Mouse (Mus musculus) kidney, adult 11 months (tissue): ENCODE measurements around the gene Tns3.

Experiments used
- DNase-seq: peaks from one replicate; pipeline ENCODE4 v3.0.0; 2022

Gene Tns3

DNA sequence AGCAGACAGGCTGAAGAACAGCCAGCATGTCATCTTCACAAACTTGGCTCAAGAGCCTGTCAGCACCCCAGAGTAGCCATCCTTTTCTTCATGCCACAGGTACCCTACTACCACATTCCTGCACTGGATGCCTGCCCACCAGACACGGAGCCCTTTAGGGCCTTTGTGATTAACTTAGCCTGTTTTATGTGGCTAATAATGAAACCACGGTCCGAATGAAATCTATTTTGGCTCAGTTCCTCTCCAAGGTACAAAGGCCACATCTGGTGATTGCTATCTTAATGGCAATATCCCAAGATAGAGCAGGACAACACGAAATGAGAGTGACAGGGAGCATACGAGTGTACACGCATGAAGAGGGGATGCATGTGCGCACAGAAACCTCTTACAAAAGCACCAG, 53.9 kb downstream of the Tns3 start:
- peak; percentile 54 for DNase-seq

DNA sequence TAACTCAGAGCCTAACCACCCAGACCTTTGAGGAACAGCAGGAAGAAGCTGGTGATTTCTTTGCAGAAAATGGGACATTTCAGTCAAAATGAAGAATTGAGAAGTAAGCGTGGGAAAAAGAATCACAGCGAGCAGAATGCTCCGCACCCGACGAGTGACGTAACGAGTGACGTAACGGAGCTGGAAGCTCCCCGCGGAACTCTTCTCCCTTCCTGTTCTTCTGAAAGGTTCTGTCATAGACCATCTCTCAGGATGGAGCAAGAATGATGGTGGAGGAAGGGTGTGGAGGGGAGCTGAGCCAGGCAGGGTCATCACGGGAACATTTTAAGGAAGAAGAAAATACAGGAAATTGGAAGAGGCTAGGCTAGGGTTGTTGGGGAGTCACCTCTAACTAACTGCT, 54.5 kb downstream of the Tns3 start:
- no peak for DNase-seq

DNA sequence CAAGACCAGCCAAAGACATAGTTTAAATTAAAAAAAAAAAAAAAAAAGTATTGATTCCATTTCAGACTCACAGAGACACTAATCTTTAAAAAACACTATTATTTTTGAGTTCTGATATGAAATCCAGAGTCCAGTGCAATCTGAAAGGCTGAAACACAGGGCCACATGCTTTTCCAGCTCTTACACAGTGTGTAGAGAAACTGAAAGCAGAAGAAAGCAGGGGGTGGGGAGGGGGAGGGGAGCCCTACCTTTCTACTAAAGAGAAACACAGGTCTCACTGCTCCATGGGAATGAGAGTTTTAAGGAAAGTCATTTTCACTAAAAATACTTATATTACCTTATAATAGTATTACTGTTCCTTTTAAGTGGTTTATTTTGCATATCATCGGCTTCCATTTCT, 57.2 kb downstream of the Tns3 start:
- no peak for DNase-seq

DNA sequence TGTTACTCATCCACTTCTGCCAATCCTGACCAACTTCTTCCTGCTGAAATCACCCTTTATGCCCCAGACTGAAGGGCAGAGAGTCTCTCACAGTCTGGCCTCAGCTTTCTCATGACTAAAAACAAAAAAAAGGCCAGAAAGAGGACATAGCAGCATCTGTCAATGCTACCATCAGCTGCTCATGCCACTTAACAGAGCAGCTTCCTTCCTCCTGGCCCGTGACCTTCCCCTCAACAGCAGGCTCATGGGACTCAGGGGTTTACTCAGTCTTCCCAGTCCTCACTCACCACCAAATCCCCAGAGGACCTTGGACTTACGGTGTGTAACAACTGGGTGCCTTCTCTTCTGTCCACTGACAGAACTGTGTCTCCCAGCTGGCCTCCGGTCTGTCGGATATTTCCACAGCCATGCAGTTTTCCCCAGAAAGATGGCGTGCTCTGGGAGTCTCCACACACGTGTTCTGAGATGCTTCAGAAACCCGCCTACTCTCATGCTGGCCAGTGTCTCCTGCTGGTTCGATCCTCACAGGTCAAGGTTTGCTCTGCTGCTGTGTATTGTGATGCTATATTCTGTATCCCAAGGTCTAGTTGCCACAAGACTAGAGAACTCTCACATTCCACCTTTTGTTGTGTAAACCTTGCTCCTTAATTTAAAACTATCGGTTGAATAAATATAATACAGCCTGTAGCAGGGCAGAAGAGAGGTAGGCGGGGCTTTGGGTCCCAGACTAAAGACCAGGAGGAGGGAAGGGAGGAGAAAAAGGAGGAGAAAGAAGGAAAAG, 59.4 kb downstream of the Tns3 start:
- DNase-seq: no peak

DNA sequence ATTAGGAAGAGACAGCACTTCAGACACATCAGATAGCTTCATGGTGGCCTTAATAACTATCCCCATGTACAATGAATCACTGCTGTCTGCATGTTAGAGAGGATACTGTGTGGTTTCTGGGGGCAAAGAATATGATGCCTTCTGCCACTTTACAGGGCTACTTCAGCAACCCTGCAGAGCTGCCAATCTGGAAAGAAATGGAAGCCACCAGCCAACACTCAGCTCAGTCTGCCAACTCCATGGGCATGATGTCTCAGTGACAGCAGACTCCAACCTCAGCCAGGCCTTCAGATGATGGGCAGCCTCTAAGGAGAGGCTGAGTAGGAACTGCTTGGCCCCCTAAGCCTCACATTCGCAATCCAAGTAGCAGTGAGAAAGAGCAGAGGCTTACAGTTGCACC, 61.7 kb downstream of the Tns3 start:
- DNase-seq: no peak

DNA sequence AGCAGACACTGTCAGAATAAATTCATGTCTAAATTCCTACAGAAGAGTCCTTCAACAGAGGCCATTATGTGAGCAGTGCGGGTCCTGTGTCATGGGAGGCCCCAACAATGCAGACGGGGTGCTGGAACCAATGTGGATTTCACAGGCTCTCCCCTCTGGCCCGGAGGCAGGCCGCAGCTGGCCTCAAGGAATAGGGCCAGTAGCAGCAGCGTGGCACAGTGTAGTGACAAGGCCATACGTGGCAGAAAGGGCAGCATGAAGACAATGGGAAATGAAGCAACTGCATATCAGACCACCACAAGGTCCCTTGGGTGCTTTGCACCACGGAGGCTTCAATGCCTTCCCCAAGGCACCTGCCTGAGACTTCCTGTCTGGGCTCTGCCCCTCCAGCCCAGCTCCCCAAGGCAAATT, 62.9 kb downstream of the Tns3 start:
- no peak for DNase-seq

DNA sequence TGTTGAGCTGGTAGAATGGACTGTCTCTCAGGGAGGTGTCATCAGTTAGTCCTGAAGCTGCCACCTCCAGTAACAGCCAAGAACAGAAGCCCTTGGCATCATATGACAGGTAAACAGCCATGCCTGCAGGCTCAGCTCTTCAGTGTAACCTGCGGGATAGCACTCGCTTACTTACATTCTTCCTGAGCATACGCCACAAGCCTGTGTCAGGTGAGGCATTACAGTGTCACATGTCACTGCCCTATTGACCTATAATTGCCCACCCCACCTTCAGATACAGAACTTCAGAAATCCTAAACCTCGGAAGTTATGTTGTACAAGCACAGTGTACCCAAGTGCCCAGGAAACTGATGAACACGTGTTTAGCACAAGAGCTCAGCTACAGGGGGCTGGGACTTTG, 68.7 kb downstream of the Tns3 start:
- no peak for DNase-seq

DNA sequence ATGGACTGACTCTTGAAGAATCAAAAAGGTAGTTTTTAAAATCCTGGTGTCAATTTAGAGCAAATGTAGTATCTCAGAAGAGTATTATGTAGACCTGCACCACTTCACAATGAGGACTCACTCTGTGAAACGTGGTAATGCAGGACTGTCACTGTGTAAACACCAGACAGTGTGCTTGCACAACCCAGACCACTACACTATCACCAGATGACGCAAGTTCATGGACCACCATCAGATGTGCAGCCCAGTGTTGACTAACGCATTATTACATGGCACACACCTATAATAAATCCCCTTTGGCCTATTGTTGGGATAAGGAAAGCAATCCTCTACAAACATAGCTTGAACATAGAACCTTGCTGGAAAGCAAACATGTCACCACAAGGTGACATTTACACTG, 71.2 kb downstream of the Tns3 start:
- no peak for DNase-seq

DNA sequence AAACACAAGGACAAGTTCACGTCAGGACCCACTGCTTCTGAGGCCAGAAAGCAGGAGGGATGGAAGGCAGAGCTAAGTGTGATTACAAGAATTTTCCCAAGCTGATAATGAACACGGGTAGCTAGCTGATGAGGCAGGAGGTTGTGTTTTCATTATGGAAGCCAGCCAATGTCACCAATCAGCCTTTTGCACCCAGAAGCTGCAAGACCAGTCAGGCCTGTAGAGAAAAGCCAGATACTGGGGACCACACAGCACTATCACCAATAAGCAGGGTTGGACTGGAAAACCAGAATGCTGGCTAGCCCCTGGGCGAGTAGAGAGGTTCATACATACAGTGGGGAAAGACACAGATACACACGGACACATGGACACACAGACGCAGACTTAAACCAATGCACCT, 73.1 kb downstream of the Tns3 start:
- no peak for DNase-seq

DNA sequence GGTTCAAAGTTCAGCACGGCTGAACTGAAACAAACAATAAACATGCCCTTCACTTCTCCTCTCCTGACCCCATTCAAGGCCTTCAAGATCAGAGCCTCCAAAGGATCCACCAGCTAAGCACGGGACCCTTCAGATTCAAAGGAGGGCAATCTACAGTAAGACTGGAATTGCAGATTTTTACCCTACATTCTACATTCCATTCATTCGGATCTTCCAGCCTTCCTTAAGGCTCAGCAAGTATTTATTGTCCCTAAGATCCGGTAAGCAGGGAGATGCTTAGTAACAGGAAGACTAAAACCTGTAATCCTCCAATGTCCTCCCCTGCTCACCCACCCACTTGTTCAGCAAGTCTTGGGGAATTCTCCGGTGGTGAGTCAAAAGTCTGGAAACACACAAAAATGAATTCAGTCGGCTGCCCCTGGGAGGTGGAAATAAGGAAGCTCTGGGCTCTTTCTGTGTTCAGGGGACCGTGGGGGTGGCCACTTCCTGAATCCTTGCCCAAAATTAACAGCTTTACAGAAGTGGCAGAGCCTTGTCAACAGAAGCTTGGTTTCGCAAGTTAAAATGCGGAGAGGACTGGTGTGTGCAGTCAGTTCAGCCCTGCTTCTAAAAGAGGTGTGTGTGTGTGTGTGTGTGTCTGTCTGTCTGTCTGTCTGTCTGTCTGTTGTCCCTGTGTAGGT, 75.0 kb downstream of the Tns3 start:
- DNase-seq: no peak

DNA sequence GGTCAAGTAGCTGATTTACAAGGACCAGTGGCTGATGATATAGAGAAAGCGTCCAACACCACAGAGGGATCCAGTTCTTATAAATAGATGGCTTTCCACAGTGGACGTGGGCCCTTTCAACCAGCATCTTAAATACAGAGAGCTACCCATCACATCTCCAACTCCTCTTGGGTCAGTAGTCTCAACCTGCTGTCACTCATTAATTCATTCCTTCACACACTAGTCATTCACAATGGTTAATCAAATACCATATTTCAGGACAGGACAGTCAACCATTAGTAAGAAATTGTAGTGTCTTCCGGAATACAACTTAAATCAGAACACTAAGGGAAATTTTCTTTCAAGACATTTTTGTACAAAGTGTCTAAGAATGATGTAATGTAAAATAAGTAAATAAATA, 76.4 kb downstream of the Tns3 start:
- DNase-seq: no peak

DNA sequence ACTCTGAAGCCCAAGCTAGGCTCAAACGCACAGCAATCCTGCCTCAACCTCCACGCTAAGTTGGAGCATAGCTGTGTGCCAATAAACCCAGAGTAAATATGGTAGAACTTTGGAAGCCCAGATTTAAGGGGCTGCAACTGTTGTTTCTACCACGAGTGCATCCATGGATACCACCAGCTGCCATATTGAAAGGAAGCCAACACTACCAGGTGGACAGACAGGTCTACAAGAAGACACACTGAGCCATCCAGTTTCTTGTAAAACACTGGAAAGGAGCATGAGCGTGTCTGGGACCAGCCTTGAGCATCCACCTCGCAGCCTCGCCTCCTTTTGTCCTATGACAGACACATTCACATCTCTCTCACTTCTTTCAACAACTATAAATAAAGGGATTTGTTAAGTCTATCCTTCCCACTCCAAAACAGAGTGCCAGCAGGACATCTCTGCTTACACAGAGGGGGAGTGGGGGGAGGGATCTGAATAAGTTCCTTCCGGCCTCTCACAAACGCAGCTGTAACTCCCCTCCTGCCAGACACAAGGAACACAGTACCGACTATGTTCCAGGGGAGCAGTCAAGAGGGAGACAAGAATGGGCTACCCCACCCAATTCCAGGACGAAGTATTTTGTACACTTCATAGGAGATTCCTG, 77.2 kb downstream of the Tns3 start:
- DNase-seq: no peak

DNA sequence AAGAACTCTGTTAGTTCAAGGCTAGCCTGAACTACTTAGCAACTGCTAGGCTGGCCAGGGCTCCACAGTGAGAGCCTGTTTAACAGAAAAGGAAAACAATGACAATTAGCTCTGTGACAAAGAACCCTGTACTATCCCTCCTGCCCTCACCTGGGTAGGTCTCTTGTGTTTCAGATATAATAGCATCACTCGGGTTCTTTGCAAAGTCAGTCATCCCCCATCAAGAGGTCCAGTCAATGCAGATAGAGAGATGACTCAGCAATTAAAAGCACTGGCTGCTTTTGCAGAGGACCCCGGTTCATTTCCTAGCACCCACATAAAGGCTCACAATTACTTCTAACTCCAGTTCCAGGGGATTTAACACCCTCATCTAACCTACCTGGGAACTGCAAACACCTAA, 78.0 kb downstream of the Tns3 start:
- DNase-seq: no peak

DNA sequence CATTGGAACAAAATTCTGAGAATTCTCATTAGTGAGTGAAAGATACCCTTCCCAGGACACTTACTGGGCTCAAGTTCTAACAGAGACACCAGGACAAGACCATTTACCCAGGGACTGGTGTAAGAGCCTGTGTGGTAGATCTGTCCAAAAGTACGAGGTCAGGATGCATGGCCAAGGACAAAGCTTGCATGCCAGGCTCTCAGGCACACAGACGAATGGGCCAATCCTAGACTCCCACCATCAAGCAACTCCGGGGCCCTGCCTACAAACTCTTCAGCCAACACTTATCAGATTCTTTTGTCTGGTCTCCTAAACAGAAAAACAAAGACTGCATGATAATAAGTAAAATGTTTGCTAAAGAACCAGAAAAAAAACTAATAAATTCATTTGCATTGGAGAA, 78.6 kb downstream of the Tns3 start:
- no peak for DNase-seq

DNA sequence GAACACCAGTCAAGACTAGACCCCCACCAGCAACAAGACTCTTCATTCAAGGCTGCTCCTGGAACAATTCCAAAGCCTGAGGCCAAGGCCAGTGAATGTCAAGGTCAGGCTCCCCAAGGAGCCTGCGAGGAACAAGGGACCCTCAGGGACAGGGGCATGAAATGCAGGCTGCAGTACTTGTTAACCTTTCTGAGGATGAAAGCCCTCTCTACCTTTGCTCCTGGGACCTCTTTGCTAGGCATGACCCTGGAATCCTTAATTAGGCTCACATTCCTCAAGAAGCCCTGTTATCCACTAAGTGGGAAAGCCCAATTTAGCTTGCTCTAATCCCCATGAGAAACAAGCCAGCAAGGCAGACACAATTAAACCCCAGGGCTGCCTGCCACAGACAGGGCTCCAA, 79.4 kb downstream of the Tns3 start:
- DNase-seq: no peak

DNA sequence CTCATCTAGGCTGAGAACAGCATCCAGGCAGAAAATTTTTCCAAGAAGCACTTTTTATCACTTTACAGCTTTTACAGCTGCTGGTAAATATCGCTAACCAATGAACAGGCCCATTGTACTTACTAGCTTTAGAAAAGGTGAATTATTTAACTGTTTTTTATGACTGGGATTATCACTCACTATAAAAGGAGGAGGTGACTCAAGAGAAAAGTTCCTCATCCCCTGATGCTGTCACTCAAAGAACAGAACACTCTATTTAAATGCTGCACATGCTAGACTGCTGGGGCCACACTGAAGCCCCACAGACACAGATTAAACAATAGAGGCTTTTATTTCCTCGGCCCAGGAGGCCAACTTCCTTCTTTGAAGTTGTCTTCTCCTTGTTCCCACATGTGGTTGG, 80.0 kb downstream of the Tns3 start:
- DNase-seq: no peak

DNA sequence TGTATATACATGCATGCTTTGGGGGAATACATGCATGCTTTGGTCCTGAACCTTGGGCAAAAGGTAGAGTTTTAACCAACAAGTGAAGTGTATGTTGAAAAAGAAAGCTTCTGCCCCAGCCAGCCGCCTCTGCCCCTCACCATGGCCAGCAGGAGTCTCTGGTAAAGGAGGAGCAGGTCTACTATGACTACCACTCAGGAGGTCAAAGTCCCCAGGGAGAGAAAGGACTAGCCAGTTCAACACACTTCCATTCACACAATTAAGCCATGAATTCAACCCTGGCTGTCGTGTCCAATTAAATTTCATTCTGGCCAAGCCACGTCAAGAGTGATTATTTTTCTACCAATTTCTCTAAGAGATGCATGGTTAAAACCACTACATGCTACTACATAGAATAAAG, 81.2 kb downstream of the Tns3 start:
- no peak for DNase-seq

DNA sequence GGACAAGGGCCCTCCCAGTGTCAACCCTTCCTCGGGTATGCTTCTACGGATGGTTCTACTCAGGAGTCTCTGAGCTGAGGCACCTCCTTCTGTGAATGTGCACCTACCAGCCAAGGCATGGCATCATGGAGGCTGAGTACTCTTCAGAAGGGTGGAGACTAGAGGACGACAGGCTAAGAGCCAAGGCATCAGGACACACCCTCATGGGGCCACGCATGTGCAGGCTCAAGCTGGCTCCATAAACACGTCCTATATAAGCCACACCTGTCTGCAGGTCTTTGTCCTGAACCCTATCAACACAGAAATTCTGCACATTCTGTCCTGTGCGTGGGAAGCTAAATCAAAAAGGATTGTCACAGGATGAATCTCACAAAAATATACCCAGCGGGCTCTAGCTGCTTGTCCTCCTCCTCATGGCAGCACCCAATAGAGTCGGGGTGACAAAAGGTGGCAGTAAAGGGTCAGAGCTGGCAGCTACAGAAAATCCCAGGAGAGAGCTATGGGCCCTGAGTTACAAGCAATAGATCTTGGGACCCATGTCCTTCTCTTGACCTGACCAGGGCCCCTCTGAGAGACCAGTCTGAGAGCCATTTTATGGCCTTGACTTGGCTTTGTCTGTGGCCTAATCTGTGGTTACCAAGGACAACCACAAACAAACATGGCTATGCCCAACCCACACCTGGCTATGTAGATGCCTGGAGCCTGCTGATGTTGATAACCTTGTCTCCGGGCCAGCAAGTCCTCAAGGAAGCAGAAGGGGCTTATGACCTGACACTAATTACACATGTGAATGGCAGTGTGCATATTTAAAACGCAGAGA, 82.0 kb downstream of the Tns3 start:
- no peak for DNase-seq

DNA sequence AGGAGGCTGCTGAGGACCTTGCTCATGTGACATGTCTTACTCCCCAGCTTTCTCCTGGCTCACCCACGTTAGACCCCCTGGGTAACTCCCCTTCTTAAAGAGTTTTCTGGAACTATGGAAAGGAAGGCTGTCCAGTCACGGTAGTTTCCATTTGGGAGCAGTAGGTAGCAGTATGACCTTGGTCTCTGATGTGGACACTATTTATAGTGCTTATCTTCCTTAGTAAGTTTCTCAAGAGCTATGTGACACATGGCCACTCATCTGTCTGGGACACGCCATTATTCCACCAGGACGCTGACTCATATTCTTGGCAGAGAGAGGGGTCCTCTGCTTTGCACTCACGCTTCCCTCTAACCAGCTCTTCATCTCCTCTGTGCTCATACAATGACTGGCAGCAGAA, 84.5 kb downstream of the Tns3 start:
- no peak for DNase-seq

DNA sequence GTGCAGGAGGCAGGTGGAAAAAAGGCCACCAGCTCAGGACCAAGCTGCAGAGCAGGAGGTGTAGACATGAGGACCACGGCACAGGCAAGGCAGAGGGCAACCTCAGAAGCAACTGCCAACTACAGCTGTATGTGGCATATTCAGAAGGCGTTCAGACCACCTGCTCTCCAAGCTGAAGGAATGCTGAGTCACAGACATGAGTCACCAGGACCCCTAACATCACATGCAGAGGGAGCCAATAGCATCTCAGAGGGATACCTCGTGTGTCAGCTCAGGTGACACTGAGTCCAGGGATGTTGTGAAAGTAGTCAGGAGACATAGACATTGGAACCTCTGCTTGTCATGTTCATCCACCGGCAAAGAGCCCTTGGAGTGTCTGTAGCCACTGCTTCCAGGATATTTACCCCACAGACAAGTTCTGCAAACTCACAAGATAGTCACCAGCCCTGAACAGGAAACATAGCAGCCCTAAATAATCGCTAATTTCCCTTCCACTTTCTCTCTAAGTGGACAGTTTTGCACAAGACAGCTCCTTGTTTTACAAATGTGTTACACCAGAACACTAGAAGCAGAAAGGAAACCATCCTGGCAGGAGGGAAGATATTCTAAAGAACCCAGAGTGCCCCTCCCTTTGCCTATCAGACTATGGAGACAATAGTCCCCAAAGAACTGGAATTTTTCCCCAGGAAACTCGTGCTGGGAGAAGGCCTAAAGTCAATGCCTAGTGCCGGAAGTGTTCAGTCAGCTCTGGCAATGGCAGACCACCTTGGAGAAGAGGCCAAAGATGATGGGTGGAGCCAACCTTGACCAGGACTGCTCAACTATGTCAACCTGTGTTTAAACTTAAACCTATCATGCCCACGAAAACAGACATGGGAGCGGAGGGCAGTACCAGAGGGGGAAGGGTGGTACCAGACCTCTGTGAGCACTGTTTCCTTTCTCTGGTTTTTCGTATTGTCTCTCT, 88.8 kb downstream of the Tns3 start:
- peak; percentile 31 for DNase-seq

DNA sequence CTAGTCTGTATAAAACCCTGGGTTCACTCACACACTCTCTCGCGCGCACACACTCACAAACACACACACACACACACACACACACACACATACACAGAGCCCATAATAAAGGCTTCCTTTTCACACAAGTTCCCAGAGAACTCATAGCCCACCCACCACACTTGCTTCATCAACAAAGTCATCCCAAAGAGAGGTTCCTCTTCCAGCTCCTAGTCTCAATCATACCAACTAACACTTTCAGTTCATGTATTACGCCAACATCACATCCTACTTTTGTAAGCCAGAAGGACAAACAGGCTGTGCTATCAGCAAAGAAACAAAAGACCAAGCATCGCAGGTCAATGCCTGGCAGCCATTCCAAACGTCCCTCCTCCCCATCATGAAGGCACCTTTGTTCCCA, 89.8 kb downstream of the Tns3 start:
- DNase-seq: no peak

DNA sequence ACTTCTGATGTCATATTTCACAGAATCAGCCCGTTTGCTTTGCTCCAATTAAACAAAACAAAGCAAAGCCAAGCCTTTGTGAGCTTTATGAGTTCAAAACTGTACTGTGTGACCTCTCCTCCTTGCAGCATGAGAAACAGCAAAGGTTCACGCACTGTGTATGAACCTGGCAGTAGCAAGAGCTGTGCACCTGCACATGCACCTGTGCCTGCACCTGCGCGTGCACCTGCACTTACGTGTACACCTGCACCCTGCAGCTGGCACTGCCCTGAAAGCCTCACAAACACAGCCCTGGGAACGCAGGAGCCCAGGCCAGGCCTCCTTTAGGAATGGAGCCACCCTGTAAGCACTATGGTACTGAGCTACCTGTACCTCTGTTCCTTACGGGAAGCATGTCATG, 91.6 kb downstream of the Tns3 start:
- DNase-seq: no peak
